Mouse (Mus musculus) thymus, postnatal 4 days (tissue): ENCODE data around the gene Mpz.

Source experiments
- DNase-seq: peaks from one replicate; pipeline ENCODE4 v3.0.0; 2021

Mpz gene

DNA sequence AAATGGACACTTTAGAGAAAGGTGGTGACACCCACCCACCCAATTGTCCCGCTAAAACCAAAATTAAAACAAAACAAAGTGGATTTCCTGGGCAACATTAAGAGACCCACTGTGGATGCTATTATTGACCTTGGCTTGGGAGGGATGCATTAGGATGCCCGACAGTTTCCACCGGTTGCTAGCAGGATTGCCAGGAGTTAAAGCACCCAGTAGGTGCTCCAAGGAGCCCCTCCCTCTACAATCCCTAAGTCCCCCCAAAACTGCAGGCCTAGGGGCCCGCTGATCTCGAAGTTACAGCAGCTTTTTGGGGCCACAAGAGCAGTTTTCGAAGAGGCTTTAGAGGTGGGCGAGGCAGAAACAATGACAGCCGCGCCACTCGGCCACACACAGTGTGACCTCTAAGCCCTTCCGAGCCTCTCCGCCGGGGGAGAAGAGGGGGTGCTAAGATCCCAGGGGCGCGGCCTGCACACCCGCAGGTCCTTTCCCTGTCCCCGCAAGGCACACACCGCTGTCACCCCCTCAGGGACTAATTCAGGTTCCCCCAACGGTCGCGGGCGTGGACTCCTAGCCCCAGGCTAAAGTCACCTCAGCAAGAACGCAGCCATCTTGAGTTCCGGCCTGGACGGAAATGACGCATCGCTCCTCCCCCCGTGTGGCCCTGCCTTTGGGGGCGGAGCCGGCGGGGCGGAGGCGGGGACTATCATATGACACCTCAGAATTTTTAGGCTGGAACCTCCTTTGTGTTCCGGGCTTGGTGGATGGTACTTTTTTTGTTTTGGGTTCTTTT, at the start of gene Mpz, which contains the start of gene Sdhc:
Gene Mpz (plus strand): TSS at position 738 of the 787 bp plus-strand sequence.
Gene Sdhc (minus strand): TSS at position 630 of the 787 bp plus-strand sequence.
- peak; percentile 98 for DNase-seq

DNA sequence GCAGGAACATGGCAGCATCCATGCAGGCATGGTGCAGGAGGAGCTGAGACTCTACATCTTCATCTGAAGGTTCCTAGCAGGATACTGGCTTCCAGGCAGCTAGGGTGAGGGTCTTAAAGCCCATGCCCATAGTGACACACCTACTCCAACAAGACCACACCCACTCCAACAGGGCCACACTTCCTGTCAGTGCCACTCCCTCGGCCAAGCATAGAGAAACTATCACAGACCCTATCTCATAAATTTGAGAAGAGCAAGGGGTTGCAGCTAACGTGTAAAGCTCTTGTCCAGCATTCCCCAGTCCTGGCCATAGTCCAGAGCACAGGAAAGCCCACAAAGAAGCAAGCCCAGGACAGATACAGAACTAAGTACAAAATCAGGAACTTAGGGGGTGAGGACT, 49.5 kb upstream of the Mpz start:
- no peak for DNase-seq

DNA sequence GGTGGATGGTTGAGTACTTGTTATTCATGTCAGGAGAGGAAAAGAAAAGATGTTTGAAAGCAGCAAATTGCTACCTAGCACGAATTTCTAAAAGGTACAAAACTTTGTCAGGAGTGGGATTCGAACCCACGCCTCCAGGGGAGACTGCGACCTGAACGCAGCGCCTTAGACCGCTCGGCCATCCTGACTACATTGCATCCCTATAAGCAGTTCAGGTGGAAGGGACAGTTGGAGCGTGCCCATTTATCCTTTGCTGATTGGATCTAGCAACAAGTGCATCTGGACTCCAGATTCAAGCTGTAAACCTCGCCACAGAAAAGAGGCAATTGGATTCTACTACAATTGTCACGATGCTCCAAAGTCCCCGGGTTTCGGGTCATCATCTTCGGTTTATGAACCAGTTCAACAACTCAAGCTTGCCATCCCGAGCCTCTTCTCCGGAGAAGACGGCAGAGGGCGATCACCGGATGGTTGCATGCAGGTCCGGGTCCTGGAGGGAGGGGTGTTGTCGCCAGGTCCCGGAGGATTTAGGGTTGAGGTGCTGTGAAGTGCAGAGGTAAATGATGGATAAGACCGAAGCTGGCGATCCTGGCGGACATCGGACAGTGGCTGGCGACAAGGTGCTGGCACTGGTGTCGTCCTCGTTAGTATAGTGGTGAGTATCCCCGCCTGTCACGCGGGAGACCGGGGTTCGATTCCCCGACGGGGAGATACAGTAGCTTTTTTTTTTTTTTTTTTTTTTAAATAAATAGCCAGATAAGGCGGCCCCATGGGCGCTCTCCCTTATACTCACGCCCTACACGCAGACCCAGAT, 48.6 kb upstream of the Mpz start:
- DNase-seq = peak; percentile 84

DNA sequence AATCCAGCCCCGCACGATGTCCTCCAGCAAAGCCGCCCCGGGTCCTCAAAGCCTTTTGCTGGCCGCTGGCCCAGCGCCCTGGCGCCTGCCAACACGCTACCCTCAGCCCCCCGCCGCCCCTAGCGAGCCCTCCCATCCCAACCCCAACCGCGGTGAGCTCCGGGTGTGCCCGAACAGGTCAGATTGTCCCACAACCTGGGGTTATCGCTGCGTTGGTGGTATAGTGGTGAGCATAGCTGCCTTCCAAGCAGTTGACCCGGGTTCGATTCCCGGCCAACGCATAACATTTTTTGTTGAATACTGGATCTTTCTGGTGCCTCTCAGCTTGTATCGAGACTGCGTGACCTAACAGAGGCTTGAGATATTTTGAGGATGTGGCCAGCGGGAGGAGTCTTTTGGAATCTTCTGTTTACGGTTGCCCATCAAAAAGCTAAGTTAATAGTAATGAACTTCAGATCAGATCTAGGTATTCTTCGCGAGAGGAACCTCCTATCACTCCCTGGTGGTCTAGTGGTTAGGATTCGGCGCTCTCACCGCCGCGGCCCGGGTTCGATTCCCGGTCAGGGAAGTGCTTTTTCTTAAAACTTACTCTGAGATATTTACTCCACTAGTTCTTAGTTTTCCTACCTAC, 47.8 kb upstream of the Mpz start:
- DNase-seq = peak; percentile 89

DNA sequence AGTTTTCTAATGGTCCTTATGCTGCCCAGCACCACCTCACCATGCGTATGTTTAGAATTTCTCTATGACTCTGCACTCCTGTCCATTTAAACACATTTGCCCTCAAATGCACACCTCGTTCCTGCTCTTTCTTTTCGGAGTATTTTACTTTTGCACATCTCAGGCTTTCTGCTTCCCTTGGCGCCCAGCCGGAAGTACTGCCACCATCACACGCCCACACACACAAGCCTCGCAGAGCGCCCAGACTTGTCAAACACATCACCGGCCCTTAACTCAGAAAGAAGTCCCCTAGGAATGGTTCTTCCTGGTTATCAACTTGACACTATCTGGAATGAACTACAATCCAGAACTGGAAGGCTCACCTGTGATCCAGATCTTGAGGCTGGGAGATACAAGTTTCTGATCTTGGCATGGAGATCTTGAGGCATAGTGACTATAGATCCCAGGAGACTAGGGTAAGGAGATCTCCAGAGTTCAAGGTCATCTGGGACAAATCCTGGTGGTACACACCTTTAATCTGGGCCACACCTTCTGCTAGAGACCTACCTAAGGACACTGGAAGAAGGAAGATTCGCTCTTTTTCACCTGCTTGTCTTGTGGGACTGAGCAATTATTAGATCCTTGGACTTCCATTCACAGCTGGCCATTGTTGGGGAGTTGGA, 47.2 kb upstream of the Mpz start:
- DNase-seq = no peak

DNA sequence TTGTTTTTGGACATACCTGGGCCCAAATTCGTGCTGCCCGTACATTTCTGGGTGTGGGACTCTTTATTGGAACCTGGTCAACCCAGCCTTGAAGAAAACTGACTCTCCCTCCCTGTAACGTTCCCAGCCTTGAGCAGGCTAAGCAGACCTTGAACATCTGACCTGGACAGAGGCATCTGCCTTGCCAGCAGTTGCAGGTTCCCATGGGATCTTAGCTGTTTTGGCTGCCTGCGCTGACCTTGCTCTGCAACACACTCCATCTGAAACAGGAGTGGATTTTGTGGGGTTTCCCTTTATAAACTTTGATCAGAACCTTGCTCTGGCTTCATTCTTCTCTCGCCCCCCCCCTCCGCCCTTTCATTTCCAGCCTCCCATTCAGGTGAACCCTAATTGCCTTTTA, 45.3 kb upstream of the Mpz start:
- no peak for DNase-seq

DNA sequence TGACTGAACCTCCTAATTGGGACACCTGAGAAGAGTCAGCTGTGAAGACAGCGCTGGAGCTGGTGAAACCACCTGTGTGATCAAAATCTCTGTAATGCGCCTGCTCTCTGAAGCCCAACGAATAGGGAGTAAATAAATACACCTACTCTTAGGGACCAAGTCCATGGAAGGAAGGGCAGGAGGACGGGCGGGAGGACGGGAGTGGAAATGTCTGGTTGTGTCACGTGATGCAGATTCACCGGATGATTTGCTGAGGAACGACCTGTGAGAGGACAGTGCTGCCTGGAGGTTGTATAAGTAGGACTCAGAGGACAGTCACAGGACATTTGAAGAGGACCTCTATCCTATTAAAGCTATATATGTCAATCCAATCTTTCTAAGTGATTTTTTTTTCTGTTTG, 40.9 kb upstream of the Mpz start:
- DNase-seq = no peak

DNA sequence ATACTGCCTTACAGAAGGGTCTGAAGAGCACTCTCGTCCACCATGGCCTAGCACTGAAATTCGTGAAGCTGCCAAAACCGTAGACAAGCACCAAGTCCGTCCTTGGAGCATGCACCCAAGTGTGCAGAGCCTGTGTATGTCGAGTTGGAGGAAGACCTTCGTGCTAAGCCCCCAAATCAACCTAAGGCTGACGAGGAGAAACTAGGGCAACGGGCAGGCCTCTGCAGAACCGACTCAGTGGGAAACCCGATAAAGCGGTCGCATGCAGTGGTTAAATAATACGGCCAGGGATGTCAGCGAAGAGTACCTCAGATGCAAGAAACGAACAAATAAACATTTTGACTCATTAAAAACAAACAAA, 39.9 kb upstream of the Mpz start:
- no peak for DNase-seq

DNA sequence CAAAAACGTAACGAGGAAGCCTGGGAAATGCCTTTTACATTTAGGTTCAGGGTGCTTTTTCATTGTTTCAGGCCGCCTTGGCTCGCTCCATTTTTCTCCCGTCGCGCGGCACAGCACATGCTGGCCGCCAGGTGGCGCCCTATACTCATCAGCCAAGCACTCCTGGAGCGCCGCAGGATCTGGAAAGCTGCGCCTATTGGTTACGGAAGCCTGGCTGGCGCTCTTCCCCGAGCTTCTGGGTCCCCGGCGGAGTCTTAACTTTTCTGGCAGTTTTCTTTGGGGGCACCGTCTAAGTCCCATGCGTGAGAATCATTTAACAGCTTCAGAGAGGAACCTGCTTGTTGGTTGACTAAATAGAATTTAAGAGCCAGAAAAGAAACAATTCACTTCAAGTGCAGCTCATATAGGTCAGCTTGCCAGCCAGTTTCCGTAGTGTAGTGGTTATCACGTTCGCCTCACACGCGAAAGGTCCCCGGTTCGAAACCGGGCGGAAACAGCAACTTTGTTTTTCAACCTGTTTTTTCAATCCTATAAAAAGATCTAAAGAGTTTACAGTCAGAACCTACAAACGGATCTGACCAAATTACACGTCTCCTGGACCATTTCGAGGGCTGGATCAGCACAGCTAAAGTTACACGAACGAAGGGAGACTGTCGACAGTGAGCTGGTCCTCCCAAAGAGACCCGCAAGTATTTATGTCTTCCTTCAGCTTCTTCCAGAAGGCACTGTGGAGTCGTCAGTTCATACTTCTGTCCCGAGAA, 39.3 kb upstream of the Mpz start:
- peak; percentile 93 for DNase-seq

GRCm38 (mm10) chr1:171111781-171112575, 38.5 kb upstream of the Mpz start:
- peak; percentile 54 for DNase-seq

DNA sequence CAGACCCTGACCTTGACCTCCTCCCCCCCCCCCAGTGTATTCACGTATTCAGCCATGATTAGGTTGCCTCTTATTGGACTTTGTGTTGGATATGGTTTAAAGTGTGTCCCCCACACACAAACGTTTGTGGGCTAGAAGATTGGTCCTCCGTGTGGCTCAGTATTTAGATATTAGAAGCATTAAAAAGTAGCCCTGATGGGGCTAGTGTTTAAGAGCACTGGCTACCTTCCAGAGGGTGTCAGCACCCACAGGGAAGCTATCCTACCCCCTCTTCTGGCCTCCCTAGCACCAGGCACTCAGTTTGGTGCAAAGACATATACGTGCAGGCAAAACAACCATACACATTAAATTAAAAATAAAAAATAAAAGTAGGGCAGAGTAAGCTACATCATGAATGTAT, 37.5 kb upstream of the Mpz start:
- DNase-seq = no peak

GRCm38 (mm10) chr1:171113873-171114299, 36.6 kb upstream of the Mpz start, which contains the start of gene Cfap126:
Gene Cfap126, plus strand, starts transcription at chr1:171113918.
- DNase-seq = peak; percentile 37

DNA sequence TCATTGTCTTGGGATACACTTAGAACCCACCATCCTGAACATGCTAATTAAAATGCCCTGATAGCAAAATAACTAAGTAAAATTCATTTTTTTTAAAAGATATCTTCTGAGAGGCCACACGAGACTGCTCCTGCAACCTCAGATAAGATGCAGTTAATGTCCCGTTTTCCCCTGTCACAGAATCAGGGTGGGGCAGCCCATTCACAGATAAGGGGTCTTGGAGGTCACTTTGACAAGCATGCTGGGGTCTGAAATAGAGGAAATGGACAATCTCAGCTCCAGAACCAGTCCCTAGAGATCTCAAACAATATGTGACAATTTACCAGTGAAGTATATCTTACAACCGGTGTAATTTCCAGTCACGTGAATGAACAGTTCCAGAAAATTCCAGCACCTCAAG, 34.2 kb upstream of the Mpz start:
- no peak for DNase-seq

DNA sequence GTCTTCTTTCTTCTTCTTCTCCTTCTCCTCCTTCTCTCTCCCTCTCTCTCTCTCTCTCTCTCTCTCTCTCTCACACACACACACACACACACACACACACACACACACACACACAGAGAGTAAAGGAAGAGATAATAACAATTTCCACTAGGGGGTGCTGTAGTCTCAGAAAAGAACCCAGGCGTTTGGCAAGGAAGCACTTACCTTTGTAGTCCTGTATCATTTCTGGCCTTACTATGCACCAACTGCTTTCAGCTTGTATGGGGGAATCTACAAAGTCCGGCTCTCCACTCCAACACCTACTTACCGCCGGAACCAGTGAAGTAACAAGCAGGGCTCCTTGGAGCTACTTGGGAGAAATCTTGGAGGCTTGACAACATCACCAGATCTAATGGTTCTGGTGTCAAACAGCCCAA, 32.2 kb upstream of the Mpz start:
- peak; percentile 39 for DNase-seq

GRCm38 (mm10) chr1:171118996-171119395, 31.5 kb upstream of the Mpz start:
- no peak for DNase-seq

DNA sequence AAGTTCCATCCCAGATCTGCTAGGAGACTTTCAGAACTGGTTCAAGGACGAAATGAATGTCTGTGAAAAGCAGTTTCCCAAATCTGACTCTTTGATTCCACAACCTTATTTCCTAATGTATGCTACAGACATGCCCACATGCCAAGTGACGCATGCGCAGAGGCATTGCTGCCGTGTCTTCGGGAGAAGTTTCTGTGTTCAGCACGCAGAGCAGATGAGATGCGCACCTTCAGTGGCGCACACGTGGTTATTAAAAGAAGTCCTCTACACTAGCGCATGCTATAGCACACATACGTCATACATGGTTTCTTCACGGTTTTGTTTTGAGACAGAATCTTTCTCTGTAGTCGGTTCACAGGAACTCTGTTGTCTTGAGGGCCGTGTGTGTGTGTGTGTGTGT, 31.1 kb upstream of the Mpz start:
- no peak for DNase-seq

DNA sequence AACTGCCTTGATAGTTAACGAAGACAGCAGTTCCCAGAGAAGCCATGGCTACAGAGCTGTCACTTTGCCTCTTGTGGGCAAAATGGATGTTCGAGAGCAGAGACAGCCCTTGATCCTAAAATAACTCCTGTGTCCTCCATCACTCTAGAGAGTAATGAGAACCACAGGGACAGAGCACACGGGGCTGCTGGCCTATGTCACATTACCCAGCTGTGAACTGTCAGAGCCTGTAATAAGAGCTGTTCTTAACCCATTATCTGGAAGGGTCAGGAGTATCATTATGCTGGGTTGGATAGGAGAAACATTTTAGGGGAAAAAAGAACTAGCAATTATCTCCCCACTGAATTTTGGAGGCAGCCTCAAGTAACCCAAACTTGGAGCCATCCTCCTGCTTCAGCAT, 29.6 kb upstream of the Mpz start:
- DNase-seq = no peak

- no peak for DNase-seq
Observed at GRCm38 (mm10) chr1:171121839-171122238, 28.7 kb upstream of the Mpz start.

- no peak for DNase-seq
Observed at GRCm38 (mm10) chr1:171122932-171123331, 27.6 kb upstream of the Mpz start.

DNA sequence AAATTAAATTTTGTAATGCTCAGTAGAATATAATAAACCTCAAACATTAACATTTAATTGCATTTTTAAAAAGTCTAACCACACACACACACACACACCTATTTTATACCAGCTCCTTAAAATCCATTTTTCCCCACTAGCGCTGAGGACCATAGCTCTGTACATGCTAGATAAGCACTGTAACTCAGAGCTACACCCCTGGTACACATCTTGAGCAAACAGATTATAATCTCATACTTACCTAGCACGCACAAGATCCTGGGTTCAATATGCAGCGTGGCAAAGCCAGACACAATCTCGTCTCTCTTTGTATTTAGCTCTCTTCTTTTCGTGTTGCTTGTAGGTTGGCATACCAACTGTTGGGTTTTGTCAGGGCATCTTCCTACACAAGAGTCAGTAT, 26.1 kb upstream of the Mpz start:
- no peak for DNase-seq

DNA sequence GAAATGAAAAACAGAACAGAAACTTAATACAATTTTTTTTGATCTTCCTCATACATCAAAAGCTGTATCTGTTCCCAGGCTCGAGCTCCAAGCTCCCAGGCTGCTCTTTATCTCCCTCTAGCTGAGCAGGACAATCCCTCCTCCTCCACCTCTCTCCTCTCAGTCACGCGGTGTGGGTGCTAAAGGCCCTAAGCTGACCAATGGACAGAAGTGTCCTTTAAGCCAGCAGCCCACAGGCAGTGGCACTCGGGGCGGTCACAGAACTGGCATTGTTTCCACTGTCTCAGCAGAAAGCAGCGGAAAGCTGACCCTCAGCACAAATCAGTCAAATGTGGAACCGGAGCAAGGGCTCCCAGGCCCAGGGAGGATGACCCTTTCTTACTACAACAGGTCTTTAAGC, 21.3 kb upstream of the Mpz start:
- DNase-seq = no peak
